Mouse (Mus musculus) kidney, postnatal 14 days (tissue): ENCODE measurements at regions not wholly inside any gene's neighbourhood (a gene's known extent, or its start where the extent isn't known, plus 50 kb on each side); places are given as distances from the start of the nearest gene placed in this dataset.

ENCODE experiments used
- DNase-seq: peaks from one replicate; pipeline ENCODE4 v3.0.0; 2022; ENCODE audit warnings: mixed read lengths

- DNase-seq = no peak
Observed at GRCm38 (mm10) chr16:10098511-10098910, 71.5 kb upstream of the Rpl39l start.

GRCm38 (mm10) chr16:10088461-10089353 is 81.3 kb upstream of the Rpl39l start:
- DNase-seq = peak; percentile 27

DNA sequence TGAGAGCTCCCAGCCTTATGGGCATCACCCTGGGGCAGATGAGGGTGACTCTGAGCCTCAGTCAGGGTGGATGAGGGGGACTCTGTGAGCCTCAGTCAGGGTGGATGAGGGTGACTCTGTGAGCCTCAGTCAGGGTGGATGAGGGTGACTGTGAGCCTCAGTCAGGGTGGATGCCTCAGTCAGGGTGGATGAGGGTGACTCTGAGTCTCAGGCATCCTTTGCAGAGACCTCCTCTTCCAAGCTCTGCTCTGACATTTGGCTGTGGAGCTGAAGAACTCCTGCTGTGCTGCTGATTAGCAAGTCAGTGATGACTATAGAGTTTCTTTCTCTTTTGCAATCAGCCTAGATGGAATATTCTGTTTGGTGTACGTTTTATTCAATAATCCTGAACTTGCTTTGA is 83.7 kb upstream of the Rpl39l start:
- DNase-seq = no peak

GRCm38 (mm10) chr16:10085429-10085828 is 84.6 kb upstream of the Rpl39l start:
- no peak for DNase-seq

DNA sequence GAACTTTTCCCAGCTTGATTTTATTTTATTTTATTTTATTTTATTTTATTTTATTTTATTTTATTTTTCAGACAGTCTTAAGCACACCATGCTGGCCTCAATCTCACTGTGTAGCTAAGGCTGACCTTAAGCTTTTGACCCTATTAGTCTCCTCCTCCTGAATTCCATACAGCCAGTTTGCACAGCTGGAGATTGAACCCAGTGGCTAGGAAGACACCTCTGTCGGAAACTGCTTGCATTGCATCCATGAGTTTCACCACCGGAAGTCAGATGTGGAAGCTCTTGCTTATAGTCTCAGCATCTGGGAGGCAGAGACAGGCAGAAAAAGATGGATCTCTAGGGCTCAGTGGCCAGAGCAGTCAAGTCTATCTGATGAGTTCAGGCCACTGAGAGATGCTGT is 86.4 kb upstream of the Grin2a start:
- DNase-seq = no peak

DNA sequence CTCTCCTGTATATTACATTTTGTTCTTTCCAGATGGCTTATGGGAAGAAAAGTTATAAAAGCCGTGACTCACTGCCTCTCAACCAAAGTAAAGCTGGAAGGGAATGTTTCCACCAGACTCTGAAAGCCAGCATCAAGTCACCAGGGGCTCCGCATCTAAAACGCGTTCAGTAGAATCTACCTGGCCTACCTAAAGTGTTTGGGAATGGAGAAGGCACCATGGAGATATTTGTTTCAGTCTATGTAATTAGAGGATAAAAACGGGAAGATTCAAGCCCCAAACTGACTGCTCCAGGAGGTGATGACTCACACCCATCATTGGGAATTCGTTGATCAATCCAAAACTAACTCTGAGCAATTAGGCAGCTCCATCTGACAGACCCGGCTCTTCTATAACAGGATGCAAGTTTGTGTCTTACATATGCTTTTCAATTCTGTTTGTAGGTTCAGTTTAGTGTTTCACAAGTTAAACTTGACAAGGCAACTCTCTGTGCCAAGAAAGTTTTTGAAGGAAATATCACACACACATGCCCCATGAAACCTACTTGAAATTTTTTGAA is 84.8 kb upstream of the Grin2a start:
- no peak for DNase-seq

- peak; percentile 38 for DNase-seq
Observed at GRCm38 (mm10) chr16:10073158-10073557, 77.8 kb upstream of the Grin2a start.

DNA sequence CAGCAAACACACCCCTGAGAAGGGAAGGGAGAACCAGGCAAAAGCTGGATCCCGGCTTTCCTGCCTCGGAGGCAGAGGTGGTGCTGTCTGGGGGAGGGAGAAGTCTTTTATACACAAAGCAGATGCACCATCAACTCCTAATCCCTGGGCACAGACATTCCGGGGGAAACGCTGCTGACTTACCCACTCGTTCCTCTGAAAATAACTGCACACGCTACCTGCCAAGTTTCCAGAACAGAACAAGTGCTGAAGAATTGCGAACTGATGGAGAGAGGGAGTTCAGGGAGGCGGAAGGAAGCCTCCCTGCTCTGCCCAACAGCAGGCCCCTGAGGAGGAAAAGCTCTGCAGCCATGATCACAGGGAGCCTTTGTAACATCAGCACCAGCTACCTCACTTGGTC is 68.1 kb upstream of the Grin2a start:
- DNase-seq = no peak

GRCm38 (mm10) chr16:10058094-10058493 is 62.7 kb upstream of the Grin2a start:
- no peak for DNase-seq
